Mouse (Mus musculus) bone marrow macrophage, adult 2 months (primary cell): ENCODE measurements around the gene Gm3424.
"Not testable (repeated sequence)": the region's sequence is repeated elsewhere in the genome, so short reads cannot be mapped to it uniquely, and the experiment has no call there.

Source experiments
- CTCF ChIP-seq: IDR thresholded peaks from 2 replicates; pipeline ENCODE4 v1.5.1; 2012; ENCODE audit warnings: low read depth, mild to moderate bottlenecking, low read length, moderate library complexity
- POLR2A ChIP-seq: IDR thresholded peaks from 2 replicates; pipeline ENCODE4 v1.6.1; 2012; ENCODE audit warnings: mild to moderate bottlenecking, low read depth, low read length, borderline replicate concordance

- TF ChIP-seq POLR2A, CTCF: not testable (repeated sequence)
These were observed 22.2 kb downstream of the Gm3424 start, which contains the start of gene Gm3383 for GRCm38 (mm10) chr14:5807882-5808281.
